Mouse (Mus musculus) thymus, postnatal 36 days (tissue): ENCODE measurements at regions not wholly inside any gene's neighbourhood (a gene's known extent, or its start where the extent isn't known, plus 50 kb on each side); places are given as distances from the start of the nearest gene placed in this dataset.

Experiments used
- DNase-seq, 2 experiments: peaks; one replicate each; pipeline ENCODE4 v3.0.0; 2022; ENCODE audit warnings: mixed read lengths in 2 of 2

DNA sequence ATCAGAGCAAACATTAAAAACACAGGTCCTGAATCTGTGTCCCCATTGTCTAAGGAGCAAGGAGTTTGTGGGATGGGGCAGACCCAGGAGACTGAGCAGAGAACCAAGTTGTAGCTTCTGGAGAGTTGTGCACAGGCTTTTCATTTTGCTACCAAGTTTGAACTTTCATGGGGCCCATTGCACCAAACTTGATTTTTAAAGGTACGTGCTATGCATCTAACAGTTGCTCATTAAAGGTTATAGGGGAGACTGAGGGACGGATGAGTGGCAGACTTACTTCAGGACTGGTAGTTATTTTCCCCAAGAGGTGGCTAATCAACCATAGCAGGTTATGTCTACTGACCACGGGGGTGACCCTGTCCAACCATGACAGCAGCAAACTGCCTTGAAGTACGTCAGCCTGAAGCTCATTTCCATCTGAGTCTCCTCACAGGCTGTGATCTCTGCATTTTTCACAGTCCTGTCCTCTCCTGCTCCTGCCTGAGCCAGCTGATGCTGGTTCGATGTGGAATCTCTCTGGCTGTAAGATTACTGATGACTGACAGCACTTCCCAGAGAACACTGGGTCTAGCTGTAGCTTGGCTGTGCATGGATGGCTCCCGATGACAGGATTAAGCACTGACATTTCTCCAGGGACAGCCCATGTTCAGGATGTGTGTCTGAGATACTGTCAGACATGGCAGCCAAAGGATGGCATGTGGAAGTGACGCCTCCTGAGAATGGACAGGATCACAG, 590.9 kb upstream of the Plxna2 start:
- no peak for DNase-seq

DNA sequence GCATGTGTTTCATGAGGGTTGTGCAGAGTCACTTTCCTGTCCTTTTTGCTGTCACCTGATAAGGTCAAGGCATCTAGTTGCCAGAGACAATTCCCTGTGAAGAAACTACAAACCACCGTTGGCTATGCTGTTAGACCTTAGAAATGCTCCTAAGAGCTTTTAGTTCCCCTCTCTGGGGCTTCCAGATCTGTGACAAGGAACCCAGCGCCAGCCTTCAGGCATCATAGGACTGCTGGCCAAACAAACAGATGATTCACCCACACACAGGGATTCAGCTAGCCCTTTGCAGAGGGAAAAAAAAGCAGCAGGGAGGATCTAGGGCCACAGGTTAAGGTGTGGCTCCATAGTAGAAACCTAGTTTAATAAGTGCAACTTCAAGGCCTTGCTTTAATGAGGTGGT, 591.8 kb upstream of the Plxna2 start:
- no peak for DNase-seq

DNA sequence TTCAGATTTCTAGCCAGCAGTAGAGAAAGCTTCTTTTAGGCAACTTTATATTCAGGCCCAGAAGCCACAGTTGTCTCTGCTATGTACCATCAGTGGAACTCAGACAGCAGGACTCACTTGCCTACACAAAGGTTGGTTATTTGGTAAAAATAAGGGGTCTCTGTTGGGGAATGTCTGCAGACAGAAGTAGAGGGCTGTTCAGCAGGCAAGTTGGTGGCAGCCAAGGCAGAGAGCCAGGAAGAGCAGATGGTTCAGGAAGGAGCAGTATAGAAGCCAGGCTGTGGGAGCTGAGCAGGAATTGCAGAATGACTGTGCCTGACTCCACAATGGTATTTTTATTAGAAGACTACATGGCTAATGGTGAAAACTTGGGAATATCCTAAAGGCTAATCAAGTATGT, 598.7 kb upstream of the Plxna2 start:
- no peak for DNase-seq

DNA sequence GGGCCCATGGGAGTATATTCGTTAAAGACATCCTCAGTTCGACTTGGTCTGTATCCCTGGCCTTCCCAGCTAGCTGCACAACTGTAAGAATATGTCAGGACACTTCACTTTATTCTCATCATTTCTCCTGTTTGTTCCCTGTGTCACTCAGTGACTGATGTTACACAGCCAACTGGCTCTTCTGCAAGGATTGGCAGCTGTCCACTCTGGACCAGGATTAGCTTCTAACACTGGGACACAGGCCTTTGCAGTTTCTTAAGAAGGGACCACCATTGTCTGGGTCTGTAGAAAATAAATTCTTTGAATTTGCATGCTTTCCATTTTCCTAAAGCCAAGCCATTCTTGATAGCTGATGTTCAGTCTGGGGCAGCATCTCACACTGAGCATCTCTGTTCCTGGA, 622.1 kb upstream of the Camk1g start:
- no peak for DNase-seq

DNA sequence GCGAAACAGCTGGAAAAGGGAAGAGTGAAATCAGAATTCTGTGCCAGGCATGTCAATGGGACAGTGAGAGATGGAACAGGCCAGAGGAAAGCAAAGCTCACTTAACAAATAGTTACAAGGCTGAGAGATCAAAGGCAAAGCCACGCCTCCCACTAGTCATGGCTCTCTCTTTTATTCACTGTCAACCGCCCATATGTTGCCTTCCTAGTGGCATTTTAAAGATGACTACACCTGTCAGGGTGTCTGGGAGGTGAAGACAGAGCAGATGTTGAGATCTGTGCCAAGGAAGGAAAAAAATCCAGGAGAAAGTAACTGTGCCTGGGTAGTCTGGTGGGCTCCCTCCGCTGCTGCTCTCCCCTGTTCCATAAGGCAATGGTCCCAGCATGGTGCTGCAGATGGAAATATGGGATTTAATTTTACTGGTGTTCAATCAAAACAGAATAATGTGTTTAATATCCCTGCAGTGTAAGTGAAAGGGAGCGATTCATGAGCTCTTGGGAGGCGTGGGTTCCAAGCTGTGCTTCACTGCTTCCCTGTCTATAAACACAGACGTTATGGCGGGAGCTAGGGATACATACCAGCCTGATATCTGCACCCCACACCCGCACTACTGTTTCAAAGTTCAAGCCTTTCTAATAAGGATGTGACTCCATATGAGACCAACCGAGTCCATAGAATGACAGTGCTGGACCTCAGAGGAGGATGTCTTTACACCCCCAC, 620.0 kb upstream of the Camk1g start:
- DNase-seq: no peak

DNA sequence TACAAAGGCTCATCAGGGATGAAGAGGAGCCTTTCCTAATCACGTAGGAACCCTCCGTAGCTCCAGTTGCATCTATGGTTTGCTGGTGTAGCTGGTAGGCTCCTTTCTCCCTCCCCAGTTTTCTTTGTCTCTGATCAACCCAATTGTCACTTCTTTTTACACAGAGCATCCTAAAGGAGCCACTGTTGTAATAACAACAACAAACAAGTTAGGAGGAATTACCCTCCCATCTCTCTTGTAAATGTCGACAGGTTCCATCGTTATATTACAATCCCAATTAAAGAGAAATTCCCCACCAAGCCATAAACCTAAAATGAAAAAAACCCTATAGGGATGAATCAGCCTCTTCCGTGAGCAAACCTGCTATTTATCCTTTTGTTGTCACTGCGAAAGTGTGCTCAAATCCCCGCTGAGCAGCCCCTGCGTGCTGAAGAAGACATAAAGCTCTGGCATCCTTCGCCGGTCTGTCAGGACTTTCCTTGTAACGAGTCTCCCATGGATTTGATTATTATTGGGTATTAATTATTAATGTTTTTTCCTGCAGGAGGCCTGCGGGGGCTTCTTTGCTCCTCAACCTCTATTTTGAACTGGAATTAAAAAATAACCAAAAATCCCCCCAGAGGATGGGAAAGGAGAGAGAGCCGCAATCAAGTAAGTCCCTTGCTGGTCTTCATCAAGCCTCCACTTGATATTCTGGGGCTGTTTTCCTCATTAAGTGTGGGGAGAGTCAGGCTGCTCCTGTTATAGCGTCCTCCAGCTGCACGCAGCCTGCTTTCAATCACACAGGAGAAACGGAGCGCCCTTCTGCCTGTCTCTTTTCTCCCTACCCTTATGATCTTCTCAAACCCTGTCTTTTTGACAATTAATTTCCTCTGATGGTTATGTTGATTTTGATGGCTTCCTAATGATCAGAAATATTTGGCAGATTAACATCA, 619.1 kb upstream of the Camk1g start:
- DNase-seq: no peak

DNA sequence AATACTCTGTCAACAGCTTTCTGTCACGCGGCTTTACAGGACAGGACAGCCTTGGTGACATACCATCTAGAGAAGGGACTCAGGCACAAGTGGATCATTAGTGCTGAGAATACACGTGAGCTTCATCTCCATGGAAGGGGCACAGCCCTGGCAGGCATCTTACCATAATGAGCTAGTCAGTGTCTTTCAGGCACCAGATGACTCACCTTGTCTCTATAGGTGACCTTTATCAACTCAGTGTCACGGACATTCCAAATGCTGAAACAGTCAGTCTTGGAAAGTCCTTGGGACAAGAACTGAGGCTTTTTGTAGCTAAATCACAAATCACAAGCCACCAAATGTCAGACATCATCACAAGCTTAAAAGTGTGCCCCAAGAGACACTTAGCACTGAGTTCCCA, 610.5 kb upstream of the Camk1g start:
- DNase-seq: no peak

DNA sequence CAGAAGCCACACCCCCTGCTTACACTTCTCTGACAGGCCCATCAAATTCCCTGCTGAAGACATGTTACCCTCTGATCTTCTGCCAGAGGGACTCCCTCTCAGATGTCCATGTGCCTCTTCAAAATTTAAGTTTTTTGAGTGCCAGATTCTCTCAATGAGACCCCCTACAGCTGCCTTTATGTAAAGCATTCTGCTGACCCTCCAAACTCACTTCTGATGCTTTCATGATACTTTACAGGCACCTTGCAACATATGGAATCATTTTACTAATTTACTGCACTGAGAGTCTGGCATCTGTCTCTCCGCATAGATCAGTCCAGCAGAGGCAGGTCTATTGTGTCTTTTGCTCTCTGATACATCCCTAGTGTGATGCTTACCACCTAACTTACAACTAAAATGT, 601.4 kb upstream of the Camk1g start:
- DNase-seq: no peak

DNA sequence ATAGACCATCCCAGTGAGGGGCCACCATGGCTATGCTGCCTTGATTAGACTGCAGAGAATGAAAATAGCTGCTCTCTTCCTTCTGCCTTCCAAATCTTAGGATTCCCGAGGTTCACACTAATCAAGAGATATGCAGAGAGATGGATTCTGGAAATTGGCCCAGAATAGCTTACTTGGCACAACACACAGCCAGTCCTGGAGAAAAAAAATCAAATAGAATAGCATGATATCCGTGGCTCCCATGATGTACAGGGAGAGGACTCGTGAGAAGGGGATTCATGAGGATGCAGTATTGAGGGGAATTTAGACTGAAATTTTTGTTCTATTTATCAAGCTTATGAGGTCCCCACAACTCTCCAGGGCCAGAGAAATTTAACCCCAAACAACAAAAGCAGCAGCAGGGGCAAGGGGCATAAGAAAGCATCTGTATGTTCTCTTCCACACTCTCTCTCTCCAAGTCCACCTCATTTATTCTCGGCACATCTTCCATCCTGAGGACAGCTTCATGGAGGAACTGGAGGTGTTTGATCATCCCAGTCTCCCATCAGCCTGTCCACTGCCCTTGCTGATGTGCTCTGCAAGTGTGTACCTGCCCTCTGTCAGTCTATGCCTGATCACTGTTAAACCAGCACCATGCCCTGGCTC, 599.3 kb upstream of the Camk1g start:
- DNase-seq: no peak

DNA sequence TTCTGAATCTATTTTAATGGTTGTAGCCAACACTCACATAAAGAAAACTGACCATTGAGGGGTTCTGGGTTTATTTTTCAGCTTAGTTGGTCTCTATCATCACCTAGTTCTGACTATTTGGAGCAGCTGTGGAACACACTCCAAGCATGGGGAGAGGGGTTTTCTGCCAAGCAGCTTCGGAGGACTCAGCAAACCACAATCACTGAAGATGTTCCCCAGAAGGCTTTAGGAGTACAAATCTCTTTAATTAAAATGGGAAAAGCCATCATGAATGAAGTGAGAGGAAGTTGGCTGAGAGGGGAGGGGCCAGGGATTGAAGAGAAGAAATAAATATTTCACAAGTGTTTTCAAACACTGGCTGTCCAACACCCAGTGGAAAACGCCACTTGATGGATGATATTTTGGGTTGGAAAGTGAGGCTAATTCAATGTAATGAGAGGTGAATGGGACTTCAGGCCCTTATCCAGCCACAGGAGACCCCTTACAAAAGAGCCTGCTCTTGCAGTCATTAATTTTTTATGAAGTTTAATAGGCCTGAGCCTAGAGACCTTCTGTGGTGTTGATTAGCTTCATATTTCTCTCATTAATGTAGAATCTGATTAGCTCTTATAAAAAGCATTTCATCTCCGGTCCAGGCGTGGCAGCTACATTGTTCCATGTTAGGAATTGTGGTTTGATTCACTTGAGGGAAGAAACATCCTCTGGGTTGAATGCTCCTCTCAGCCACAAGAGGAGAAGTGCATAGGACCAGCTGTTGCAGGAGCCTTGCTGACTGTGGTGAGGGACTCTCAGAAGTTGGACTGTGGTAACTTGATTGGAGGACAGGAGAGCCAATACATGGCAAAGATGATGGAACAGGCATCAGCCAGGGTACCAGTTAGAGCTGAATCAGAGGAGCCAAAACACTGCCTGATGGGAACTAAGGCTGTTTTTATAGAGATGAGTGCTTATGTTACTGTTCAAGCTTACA, 598.1 kb upstream of the Camk1g start:
- no peak for DNase-seq

DNA sequence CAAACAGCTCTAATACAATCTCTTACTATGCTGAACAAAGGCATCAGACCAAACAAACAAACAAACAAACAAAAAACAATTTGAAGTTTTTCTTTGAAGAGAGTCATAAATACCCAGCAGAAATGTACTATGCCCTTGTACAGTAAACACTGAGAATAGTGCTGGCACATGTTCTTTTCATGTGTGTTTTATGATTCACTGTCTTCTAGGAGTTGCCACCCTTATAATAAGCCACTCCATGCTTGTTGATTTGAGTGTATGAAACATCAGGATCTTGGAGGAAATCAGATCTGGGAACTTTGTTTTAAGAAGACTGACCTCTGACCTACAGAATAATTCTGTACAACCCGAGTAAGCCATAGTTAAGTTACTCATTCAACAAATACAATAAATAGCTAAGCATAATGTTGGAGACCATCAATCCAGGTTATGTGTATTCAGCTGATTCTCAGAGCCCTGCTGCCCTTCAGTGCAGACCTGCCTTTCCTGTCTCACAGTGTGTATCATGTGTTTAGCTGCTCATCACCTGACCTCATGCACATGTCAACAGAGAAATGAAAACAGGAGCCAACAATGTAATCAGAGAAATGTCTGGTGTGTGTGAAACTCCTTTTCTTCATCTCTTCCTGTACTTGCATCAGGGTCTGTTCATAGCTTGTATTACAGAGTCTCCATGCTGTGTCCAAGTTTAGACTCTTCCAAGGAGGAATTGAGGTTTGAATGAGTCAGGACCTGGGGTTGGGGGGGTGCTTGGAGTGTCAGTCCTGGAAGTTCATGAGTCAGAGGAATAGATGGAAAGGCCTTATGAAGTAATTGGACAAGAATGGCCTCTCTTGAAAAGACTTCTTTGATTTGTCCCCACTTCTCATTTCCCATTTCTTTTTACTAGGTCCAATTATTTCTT, 596.8 kb upstream of the Camk1g start:
- no peak for DNase-seq

DNA sequence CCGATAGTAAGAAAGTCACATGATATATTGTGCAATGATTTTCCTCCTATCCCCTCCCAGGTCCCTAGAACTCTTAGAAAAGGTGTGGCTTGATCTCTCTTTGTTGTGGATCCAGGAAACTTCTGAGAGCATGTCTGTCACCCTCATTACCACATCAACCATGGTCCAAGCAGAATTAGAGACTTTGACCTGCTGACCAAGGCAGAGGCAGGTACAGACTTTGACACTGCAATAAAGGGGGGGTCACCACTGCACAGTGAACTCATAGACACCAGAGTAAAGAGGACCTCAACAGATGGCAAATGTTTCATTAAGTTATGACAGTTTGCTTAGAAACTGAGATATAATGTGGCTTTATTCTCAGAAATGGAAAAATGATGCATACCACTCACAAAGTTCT, 595.2 kb upstream of the Camk1g start:
- DNase-seq: no peak

DNA sequence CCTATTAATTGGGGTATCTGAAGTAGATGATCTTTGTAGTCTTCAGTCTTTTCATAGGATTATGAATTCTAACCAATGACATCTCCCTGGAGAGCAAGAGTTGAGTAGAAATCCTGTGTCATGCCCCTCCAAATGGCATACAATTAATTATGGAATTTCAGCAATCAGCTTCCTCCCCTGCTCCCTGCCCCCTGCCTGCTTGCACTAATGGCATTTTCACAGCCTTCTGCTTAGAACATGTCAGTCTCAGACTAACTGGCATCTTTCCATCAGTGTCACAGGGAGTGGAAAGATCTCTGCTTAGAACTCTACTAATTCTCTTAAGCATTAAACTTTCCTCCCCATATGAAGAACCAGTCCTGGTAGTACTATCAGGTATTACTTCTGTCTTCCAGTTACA, 581.8 kb upstream of the Camk1g start:
- no peak for DNase-seq

DNA sequence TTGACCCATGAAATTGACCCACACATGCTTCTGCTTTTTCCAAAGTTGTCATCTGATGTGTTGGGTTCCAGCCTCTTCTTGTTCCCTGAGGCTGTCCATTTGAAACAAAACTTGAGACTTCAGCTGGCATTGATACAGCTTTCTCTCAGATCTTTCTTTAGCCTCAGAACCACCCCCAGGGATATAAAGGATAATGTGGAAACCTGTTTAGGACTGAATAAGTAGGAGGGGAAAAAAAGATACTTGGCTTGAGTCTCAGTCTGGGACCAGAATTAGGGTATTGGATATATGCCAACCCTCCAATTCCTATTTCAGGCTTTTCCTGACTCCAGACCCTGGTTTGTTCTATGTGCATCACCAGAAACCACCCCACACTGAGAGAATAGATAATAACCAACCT, 579.7 kb upstream of the Camk1g start:
- no peak for DNase-seq

DNA sequence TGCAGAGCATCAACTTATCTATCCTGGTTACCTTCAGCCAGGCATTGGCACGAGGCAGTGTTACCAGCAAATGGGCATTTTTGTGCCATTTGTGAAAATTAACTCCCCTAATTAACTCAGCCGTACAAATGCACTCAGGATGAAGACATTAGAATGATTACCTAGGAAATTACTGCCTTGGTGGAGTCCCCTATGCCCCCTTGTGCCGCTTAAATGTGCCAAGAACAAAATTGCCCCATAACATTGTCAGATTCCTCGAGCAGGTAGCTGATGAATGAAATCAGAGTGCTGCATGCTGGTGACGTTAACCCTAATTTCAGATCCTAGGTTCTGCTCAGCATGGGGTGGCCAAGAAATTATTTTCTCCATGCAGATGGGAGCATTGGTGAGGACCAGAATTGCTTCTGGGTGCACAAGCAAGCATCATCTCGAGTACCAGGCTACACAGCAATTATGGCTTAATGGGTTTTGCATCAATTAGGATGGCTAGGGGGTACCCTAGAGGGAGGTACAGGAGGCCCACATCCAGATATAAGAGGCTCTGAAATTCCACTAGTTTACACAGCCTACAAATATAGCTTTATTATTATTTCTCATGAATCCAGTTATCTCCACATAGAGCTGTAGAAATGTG, 577.0 kb upstream of the Camk1g start:
- DNase-seq: no peak

DNA sequence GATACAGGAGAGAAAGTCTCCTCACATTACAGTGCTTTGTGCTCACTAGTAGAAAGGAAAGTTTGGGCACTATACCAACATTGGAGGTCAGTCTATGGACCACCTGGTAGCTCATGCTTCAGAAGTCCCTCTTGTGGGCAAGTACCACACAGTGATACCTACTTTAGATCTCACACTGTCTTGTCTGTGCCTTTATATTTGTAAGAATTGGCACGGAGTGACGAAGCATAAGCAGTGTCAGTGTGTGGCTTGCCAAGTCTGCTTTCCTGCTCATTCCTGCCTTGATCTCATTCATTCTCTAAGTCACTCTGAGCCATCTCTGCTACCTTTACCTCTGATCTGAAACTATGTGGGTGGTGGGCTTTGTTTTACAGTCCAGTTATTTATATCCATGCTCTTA, 565.9 kb upstream of the Camk1g start:
- no peak for DNase-seq

DNA sequence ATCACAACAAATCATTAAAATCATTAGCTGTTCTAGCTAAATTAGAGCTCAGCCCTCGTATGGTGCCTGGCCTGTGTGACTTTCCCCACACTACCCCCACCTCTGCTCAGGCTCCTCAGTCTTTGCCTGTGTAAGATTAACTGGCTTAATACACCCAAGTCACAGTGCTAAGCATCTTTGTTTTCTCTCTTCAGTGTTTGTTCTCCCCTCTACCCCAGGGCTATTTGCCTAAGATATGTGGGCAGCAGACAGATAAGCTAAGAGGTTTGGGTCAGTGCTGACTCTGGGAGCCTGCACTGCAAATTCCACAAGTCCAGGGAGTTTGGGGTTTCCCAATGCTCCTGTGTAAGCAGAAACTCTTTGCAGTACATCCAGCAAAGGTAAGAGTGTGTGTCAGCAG, 564.2 kb upstream of the Camk1g start:
- DNase-seq: no peak

DNA sequence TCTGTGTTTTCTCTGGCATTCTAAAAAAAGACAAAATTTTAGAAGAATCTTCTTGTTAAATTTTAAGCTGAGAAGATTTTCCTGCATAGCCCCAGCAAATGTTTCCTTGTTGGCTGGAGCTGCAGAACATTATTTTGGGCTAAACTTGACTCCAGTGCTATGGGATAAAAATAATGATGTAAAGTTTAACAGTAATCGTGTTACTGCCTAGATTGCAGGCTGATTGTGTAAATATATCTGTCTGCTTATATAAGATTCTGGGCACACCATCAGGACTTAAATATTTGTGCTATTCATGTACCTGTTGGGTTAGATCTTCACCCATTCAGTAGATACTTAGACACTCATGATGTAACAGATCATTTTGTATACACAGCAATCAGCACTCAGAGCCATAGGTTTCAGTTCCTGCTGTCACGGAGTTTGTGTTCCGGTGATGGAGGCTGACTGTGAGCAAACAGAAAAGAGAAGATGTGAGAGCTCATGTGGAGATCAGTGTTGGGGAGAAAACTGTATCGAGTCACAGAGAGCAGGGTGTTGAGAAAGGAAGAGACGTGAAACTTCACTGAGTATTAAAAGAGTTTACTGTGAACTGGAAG, 561.1 kb upstream of the Camk1g start:
- no peak for DNase-seq

DNA sequence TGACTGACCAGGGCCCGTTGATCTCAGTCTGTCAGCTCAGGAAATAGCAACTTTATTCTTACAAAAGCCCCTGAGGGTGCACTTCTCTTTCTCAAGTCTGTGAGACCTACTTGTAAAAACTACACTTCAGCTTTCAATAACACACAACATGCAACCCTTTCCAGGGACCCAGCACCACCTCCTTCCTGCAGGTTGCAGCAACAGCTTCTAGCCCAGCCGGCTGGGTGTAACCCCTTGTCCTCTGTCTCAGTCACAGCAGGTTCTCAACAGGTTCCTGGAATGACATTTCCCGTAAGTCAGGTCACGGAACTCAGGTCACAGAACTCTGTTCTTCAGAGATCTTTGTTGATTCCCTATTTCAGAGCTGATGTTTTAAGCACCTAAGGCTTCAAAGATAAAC, 558.5 kb upstream of the Camk1g start:
- DNase-seq: no peak

DNA sequence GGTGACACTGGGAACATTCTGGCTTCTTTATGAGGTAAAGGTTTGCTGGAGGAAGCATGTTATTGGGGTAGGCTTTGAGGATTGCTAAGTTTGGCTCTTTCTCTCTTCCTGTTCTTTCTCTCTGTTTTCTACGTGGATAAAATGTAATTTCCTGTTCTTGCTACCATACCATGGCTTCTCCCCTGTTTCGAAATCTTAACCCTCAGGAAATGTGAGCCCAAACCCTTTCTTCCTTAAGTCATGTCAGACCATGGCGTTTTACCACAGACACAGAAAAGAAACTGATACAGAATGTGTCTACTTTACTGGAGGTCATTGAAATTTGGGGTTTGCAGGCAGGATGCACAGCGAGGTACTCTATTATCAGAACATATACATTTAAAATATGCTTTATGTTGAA, 552.7 kb upstream of the Camk1g start:
- DNase-seq: no peak
